Mouse (Mus musculus) lung, postnatal 10 days (tissue): ENCODE measurements around the gene 1700014D04Rik.
"Not testable (repeated sequence)": the region's sequence is repeated elsewhere in the genome, so short reads cannot be mapped to it uniquely, and the experiment has no call there.

ENCODE experiments used
- DNase-seq: peaks from one replicate; pipeline ENCODE4 v3.0.0; 2021

Gene 1700014D04Rik

GRCm38 (mm10) chr13:59746711-59747110 is at the start of gene 1700014D04Rik:
Gene 1700014D04Rik, minus strand, starts transcription at chr13:59746752.
- DNase-seq = no peak

DNA sequence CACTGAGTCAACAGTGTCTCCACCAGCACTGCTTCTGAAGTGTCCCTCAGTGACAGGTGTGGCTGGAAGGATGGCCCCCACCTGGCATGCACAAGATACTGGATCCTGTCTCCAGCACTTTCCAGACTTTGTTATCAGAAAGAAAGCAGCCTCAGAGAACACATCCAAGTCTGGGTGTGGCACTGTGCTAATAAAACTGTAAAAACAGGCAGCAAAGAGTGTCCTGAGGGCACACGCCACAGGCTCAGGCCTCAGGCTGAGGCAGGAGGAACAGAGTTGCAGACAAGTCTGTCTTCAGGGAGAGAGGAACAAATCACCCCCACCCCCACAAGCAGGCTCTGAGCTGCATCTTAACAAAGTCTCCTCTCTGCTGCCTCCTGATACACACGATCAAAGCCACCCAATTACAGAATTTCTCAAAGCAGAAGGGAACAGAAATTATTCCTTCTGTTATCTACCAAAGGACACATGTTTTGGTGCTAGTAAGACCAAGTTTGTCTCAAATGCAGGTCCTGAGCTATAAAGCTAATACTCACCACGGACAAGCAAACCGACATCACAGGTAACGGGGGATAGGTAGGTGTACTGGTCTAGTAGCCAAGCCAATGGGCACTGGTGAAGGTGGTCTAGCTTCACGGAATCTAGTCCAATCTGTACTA is 49.4 kb upstream of the 1700014D04Rik start:
- DNase-seq = no peak

- DNase-seq = no peak
Observed at GRCm38 (mm10) chr13:59794786-59795185, 48.2 kb upstream of the 1700014D04Rik start.

DNA sequence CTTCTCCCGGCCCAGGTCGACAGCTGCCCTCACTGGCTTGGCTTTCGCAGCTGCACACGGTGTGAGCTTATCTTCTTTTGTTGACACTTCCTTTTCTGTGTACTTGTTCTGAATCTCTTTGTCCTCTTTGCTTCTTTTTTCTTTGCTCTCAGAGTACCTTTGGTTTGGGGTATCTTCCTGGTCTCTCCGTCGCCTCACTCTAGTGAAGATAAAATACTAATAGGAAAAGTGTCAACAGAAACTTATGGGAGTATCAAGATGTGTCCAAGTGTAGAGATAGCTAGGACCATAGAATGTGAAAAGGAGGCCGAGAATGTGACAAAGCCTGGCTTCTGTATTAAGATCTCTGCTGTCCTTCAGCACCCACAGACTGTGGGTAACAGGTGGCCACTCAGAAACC is 35.6 kb upstream of the 1700014D04Rik start, which contains the start of gene Gm49354:
Gm49354 (minus strand) TSS at position 101 of the 400 bp plus-strand sequence.
- DNase-seq = no peak

DNA sequence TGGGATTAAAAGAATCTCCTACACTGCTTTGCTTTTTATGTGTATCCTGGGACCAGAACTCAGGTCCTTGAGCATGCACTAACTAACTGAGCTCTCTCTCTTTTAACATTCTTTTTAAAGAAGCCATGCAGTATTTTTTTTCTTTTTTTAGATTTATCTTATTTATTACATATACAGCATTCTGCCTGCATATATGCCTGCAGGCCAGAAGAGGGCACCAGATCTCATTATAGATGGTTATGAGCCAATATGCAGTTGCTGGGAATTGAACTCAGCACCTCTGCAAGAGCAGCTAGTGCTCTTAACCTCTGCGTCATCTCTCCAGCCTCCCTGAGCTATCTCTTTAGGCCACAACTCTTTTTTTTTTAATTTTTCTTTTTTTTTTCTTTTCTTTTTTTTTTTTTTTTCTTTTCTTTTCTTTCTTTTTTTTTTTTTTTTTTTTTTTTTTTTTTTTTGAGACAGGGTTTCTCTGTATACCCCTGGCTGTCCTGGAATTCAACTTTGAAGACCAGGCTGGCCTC is 33.3 kb upstream of the 1700014D04Rik start:
- not testable (repeated sequence) for DNase-seq

- peak; percentile 28 for DNase-seq
Observed at GRCm38 (mm10) chr13:59779213-59779612, 32.7 kb upstream of the 1700014D04Rik start.

DNA sequence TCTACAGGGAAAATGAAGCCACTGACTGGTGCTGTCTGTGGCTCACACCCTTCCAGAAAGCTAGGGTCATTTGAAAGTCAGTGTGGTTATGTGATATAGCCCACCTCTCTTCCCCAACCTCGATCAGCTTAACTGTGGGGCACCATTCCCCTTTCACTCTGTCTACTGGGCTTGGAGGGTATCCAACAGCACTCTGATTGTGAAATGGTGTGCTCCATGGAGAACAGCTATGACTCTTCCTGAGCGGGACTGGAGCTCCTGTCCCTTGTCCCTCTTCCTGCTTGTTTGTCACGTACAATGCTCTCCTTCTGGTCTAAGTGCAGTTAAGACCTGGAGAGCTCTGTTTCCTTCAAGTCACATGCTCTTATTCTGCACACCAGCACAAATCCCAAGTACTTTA is 28.6 kb upstream of the 1700014D04Rik start:
- DNase-seq = peak; percentile 44

GRCm38 (mm10) chr13:59771257-59771656 is 24.7 kb upstream of the 1700014D04Rik start:
- peak; percentile 89 for DNase-seq

DNA sequence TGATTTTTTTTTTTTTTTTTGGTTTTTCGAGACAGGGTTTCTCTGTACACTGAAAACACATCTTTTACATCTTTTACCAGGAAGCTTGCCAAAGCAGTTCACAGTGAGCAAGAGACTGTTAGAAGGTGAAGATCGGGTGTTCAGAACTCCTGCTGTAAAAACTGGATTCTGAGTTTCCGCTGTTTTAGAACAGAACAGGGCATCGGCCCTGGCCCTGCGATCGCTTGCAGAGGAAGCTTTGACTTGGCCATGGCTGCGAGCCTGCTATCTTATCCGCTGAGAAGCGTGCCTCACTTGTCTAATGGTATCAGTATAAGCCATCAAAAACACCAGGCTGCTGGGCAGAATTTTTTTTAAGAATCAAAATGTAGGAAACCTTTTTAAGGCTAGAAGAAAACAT is 24.3 kb upstream of the 1700014D04Rik start:
- peak; percentile 12 for DNase-seq

DNA sequence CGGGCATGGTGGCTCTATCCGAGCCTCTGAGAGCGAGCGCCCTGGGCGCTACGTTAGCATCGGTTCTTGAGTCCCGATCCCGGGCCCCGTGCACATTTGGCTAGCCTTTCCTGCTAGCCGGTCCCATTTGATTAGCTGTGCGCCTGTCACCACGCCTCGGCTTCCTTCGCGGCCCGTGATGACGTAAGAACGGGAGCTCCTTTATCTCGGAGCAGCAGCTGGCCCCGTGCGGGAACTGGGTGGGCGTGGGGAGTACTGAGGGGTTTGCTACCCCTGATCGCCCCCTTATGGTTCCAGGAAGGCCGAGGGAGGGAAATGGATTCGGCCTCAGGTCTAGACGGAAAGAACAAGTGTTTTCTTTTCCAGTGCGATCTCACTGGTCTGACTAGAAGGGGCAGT is 23.6 kb upstream of the 1700014D04Rik start:
- DNase-seq = peak; percentile 92

GRCm38 (mm10) chr13:59769296-59770163 is 23.0 kb upstream of the 1700014D04Rik start, which contains the start of gene Isca1:
Gene Isca1, minus strand, starts transcription at chr13:59769810.
- DNase-seq = peak; percentile 99

GRCm38 (mm10) chr13:59768531-59768930 is 22.0 kb upstream of the 1700014D04Rik start:
- peak; percentile 21 for DNase-seq

GRCm38 (mm10) chr13:59766786-59767515 is 20.4 kb upstream of the 1700014D04Rik start:
- DNase-seq = peak; percentile 79

DNA sequence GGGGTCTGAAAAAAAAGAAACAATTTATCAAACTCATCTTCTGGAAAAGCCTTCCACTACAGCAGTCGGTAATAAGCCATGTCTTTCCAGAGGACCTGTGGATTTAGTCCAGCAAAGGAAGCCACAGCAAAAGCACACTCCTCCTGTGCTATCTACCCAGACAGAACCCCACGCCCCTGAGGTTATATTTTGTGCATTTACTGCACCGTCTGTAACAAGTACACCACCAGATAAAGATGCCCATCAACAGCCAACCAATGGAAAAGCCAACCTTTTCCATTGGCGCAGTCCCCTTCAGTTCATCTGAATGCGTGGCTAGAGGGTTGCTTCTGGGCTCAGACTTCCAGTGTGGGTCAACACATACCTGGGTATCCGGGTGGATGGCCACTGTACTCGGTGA is 16.2 kb upstream of the 1700014D04Rik start:
- DNase-seq = no peak

GRCm38 (mm10) chr13:59756906-59757305 is 10.4 kb upstream of the 1700014D04Rik start:
- DNase-seq = peak; percentile 28

DNA sequence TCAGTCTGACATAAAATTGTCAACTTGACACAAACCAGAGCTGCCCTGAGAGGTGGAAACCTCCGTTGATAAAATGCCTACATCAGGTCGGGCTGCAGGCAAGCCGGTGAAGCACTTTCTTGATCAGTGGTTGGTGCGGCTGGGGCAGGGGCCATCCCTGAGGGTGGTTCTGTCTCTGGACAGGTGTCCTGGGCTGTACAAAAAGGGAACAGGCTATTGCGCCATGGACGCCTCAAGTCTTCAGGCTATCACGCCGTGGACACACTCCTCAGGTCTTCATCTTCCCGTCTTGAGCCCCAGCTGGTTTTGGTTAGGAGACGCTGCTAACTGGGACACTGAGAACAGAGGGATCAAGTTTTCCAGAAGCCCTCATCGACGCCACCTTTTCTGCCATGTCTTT is 3.8 kb upstream of the 1700014D04Rik start:
- no peak for DNase-seq

- peak; percentile 21 for DNase-seq
Observed at GRCm38 (mm10) chr13:59746164-59746563, 388 bp downstream of the 1700014D04Rik start.

DNA sequence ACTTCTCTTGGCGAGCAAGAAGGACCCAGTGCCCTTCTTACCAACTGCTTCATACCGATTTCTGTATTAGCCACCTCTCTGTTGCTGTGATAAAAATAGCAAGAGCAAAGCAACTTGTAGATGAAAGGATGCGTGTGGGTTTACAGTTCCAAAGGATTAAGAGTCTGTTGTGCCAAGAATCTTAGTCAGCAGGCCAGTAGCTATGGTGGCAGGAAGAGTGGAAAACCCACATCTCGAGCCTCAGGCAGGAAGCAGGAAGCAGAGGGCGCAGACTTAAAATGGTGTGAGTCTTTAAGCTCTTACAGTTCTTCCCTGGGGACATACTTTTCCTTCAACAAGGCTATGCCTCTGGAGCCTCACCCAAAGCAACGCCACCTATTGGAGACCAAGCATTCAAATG is 1.1 kb downstream of the 1700014D04Rik start:
- DNase-seq = no peak

DNA sequence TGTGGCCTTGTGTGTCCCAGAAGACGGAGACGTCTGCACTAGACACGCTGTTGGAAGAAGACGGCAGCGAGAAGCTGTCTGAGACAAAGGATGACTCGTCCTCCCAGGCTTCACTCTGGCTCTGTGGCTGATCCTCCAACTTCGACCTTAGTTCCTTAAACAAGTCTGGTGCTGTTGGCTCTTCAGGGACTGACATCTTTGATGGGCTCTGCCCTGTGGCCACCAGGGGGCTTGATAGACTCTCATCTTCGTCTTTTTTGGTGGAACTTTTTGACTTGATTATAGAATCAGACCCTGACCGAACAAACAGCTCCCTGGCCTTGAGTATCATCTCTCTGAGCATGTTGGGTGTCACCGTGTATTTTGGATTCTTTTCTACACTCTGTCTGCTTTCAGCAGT is 4.9 kb downstream of the 1700014D04Rik start:
- peak; percentile 63 for DNase-seq

DNA sequence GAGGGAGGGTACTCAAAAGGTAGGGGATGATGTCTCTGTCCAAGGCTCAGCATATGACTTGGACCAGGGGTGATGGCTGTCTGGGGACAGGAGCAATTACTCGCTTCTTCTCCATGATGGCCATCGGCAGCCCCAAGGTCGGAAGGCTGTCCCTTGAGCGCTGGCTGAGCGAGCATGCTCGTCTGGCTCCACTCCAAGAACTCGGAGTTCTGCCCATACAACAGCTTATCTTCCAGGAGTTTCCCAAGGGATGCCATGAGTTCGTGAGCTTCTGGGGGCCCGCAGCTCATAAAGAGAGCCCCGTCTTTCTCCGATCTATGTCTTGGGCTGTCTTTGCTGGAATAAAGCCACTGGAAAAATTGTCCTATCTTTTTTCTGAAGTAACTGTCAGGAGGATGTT is 5.5 kb downstream of the 1700014D04Rik start:
- peak; percentile 41 for DNase-seq

- no peak for DNase-seq
Observed at GRCm38 (mm10) chr13:59739397-59739796, 7.2 kb downstream of the 1700014D04Rik start.

DNA sequence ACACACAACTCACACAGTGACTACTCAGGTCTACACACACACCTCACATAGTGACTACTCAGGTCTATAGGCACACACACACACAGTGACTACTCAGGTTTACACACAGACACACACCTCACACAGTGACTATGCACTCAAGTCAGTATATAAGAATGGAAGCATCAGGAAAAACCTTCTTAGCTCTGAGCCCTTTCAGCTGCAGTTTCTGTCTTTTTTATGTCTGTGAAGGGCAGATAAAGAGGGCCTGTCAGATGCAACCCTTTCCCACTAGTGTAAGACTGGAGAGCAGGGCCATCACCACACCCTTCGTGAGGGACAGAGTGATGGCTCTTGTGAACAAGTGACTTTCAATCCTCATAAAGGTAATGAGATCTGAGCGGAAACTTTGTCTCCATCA is 8.1 kb downstream of the 1700014D04Rik start:
- no peak for DNase-seq

GRCm38 (mm10) chr13:59735190-59735589 is 11.4 kb downstream of the 1700014D04Rik start:
- peak; percentile 29 for DNase-seq
